Mouse (Mus musculus): ENCODE measurements around the gene Atp8a1.

Atp8a1 gene

DNA sequence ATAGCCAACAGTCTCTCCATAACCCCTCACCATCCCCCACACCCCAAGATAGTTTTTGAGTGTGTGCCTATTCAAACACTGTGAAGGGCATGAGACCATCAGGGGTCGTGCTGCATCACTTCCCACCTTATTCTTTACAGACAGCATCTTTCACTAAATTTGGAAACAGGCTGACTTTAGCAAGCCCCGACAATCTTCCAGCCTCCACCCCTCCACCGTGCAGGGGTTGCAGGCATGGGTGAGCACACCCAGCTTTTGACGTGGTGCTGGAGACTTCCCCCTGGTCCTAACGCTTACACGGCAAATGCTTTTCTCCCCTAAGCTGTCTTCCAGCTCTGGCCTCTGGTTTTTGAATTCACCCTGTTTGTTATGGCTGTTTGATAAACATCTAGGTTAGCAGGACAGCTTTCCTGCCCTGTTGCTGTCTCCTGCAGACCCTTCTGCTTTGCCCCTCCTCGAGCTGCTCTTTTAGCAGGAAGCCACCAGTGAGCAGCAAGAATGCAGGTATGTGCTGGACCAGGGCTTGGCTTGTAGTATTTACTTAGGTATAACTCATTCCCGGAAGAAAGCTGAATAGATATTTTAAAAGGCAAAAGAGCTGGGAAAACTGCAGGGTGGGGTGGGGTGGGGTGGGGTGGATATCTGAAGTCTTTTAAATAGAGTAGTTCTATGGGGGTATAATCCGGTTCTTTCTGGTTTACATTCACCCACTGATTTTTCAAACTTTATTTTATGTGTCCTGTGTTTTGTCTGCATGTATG is 218.9 kb downstream of the Atp8a1 start:
- DNase-seq = no peak

- DNase-seq = no peak
These were observed 226.0 kb downstream of the Atp8a1 start for GRCm38 (mm10) chr5:67621230-67621629.

- no peak for DNase-seq
These were observed 237.8 kb downstream of the Atp8a1 start for GRCm38 (mm10) chr5:67609520-67609837.

DNA sequence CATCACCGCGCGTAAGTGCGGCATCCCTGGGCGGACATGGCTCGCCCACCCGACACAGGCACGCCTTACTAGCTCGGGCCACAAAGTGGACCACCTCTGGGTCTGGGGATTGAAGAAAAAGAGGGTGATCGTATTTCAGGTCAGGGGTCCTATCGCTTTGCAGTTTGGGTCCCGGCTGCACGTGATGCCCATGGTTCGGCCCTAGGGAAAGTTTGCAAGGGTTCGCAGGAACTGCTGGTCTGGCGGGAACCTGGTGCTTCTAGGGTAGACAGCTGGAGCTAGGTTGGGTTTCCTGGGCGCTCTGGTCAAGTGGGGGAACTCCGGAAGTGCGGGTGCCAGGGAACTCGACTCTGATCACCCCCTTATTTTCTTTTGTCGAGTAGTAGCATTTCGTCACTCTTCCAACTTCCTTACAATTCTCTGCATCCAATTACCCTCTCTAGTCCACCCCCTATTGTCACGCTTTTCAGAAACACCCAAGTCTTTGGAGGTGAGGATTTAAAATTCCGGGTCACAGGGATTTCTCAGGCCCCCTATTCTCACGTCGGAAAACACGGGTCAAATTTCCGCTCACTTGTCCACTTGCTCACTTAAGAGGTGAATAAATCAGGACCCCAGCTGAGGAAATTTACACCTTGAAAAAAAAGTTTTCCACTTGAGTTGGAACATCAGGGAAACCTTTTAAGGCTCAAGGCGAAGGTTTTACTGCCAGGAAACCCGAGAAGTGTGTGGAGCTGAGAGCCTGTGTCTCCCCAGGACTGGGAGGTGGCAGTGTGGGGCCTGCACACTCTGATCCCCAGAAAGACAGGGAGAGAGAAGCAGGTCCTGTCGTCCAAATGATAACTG is 238.3 kb downstream of the Atp8a1 start:
- DNase-seq = no peak

- DNase-seq = peak in 1 of 2 experiments; percentile 43
These were observed 239.2 kb downstream of the Atp8a1 start, which contains the start of gene Shisa3 for GRCm38 (mm10) chr5:67607804-67608673. Gene Shisa3, plus strand, starts transcription at chr5:67607882.

- DNase-seq = peak in 1 of 2 experiments; percentile 26
These were observed 240.1 kb downstream of the Atp8a1 start for GRCm38 (mm10) chr5:67606916-67607803.

- no peak for DNase-seq
These were observed 241.3 kb downstream of the Atp8a1 start for GRCm38 (mm10) chr5:67605951-67606350.

DNA sequence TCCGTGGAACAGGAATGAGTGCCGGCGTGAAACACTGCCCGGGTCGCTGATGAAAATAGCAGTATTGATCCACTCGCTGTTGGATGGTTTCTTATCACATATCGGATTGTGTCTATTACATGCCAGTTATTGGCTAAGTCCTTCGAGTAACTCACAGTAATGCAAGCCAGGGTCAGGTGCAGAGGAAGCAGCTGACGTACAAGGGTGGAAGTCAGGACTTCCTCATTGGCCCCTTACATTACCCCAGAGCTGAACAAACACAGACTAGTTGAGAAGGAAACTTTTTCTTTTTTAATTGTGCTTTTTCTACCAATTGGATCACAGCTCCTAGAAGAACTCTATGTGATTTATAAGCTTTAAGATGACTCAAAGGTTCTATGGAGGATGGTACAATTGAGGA is 247.3 kb downstream of the Atp8a1 start:
- DNase-seq = no peak

DNA sequence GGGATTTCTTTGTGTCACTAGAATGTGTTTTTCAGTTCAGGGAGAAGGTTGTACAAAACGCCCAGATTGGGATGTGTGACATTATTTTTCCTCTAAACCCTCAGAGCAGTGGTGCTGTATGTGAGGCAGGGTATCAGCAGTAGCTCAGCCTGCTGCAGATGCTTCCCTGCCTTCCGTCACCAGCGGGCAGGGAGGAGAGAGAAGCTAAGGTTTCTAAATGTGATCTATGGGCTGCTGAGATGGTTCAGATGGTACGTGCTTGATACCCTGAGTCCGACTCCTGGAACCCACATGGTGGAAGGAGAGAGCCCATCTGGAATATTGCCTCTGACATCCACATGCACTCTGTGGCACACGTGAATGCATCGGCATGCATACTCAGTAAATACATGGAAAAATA is 251.6 kb downstream of the Atp8a1 start:
- DNase-seq = no peak

GRCm38 (mm10) chr5:67595070-67595469 is 252.2 kb downstream of the Atp8a1 start:
- DNase-seq = no peak

GRCm38 (mm10) chr5:67579725-67580633 is 267.3 kb downstream of the Atp8a1 start:
- no peak for DNase-seq

GRCm38 (mm10) chr5:67575705-67576104 is 271.5 kb downstream of the Atp8a1 start:
- no peak for DNase-seq

DNA sequence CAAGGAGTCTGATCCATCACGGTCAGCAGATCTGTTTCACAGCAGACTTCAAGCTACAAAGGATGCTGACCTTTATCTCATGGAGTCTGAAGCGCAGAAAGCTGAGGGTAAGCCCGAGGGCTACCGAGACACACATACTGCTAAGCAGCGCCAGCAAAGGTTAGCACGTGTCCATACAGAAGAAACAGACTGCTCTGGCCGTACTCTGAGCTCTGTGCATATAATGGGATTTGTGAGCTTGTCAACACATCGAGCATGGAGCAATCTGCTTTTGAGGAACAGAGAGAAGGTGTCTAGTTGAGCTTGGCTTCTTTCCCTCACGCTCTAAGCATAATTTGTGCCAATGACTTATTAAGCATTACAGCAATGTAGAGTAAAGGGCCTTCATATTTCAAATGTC is 273.2 kb downstream of the Atp8a1 start:
- no peak for DNase-seq

DNA sequence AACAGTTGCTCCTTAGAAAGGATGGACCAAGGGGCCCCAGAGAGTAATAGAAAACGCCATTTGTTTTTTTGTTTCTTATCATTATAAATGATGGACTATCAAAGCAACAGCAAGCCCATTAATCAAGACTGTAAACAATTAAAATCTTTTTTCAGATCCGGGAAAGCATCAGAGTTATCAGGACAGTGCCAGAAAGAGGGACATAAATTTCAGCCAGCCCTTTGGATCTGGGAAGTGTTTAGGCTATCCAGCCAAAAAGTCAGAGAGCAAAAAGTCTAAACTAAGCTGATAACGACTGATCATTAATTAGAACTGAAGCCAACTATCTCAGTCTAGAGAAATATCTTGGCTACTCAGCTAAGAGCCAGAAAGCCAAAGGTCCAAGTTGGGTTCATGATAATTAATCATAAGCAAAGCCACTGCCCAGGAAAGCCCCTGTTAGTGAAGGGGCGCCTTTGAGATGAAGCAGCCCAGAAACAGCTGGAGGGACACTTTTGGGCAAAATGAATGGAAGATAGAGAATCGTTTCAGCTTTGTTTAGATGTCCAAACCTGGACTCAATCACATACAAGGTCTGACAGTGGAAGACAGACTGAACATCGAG is 274.6 kb downstream of the Atp8a1 start:
- DNase-seq = peak in 1 of 2 experiments; percentile 14
